Mouse (Mus musculus): Measurements from ENCODE around the gene Il10. TPM values are rescaled to one million over a fixed set of nuclear protein-coding genes. Genes with fewer than 3 reads are reported as not detected.

Gene Il10
- total RNA-seq, 4 experiments from 2014 or later, result not detected

Other genes with a start within 250 kb of the Il10 start
- under 1 TPM; 0.14 to 0.38 (median 0.22) TPM for gene Fcamr, start 218.9 kb upstream of the Il10 start, total RNA-seq (2022)
- under 1 TPM in 1 of 4 experiments, not detected in 3; 0.23 TPM for gene Pigr, start 193.2 kb upstream of the Il10 start, total RNA-seq (2022)
- 1 to 10 TPM in 1 of 4 experiments, under 1 TPM in 3; 0.47 to 1.1 (median 0.62) TPM for gene Fcmr, start 154.2 kb upstream of the Il10 start, total RNA-seq (2022)
- not detected for gene Il24, start 132.4 kb upstream of the Il10 start, total RNA-seq (2022)
- not detected for gene Il20, start 108.4 kb upstream of the Il10 start, total RNA-seq (2022)
- not detected for gene Il19, start 79.7 kb upstream of the Il10 start, total RNA-seq (2022)
- 100 to 1,000 TPM; 303 to 326 (median 315) TPM for gene Mapkapk2, start 78.0 kb downstream of the Il10 start, total RNA-seq (2022)
- under 1 TPM; 0.25 to 0.71 (median 0.53) TPM for gene Dyrk3, start 118.5 kb downstream of the Il10 start, total RNA-seq (2022)
- gene Eif2d, start 133.3 kb downstream of the Il10 start, total RNA-seq (2022), result 10 to 100 TPM; 34.1 to 41.0 (median 37.0) TPM
- gene Rassf5, start 225.4 kb downstream of the Il10 start, total RNA-seq (2022), result 1 to 10 TPM; 1.4 to 2.6 (median 1.5) TPM

All from heart, adult 8-10 months (tissue).